Mouse (Mus musculus) erythroblast, embryonic 14.5 days (primary cell): Measurements from ENCODE around the gene Lpcat4. TPM values are rescaled to one million over a fixed set of nuclear protein-coding genes. Genes with fewer than 3 reads are reported as not detected.

Experiments
- H3K27me3 ChIP-seq: 2 replicates; pipeline ENCODE4 v1.6.1; 2012; ENCODE audit warnings: inconsistent platforms; ENCODE audit not compliant: control insufficient read depth
- H3K36me3 ChIP-seq: 2 replicates; pipeline ENCODE4 v1.6.1; 2012; ENCODE audit warnings: mild to moderate bottlenecking, inconsistent platforms; ENCODE audit not compliant: control insufficient read depth
- H3K4me1 ChIP-seq: 2 replicates; pipeline ENCODE4 v1.6.1; 2012; ENCODE audit warnings: inconsistent platforms; ENCODE audit not compliant: control insufficient read depth
- H3K4me3 ChIP-seq: replicated peaks from 2 replicates; pipeline ENCODE3; 2012; ENCODE audit warnings: moderate library complexity, mild to moderate bottlenecking, inconsistent platforms
- H3K9me3 ChIP-seq: 2 replicates; pipeline ENCODE4 v1.6.1; 2012; ENCODE audit warnings: low read length, inconsistent platforms, mixed read lengths; ENCODE audit not compliant: control insufficient read depth
- GATA1 ChIP-seq: IDR thresholded peaks from 2 replicates; pipeline ENCODE4 v1.6.1; 2012; ENCODE audit warnings: low read length, inconsistent platforms, mixed read lengths
- TAL1 ChIP-seq: IDR thresholded peaks from 3 replicates; pipeline ENCODE4 v1.6.1; 2012; ENCODE audit warnings: low read length, inconsistent platforms, mixed read lengths
- polyA plus RNA-seq: library from polyadenylated mRNA; stranded (reverse); fragments of >175 nt; gene quantifications from 2 replicates; pipeline ENCODE4 v1.2.3, GENCODE M21; 2012

Gene Lpcat4
- polyA plus RNA-seq, 1 experiment: 0.11 TPM

DNA sequence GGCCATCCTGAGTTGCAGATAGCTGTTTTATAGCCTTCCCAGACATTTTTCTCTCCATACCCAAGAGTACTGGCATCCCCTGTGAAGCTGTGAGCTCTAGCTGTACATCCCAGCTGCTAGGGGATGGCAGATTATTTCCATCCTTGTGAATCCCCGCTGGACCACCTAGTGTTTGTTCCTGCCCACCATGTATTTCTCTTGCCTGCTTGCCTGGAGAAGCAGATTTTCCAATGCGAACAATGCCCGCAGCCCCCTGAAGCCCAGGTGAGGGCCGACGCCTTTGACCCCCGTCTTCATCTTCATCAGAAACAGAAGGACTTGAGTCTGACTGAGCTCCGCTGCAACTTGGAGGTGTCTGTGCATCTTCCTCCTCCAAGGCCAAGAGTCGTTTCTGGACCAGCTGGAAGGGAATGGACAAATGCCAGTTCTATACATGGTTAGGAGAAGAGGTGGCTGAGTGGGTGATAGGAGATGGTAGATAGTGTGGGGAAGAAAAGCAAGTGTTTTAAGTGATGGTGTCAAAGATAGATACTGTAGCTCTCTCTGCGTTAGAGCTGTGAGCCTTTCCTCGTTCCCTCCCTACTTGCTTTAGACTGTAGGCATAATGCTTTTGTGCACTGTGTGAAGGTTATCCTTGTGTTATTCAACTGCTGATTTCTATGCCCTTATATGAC lies 10.6 kb downstream of the Lpcat4 start:
- H3K4me1 ChIP-seq: no peaks in the 10 kb centered on the region
- H3K27me3 ChIP-seq: no peaks in the 10 kb centered on the region
- no peak overlapping the region for H3K4me3 ChIP-seq
- TF ChIP-seq GATA1: no peak
- H3K36me3 ChIP-seq: no peaks in the 10 kb centered on the region
- H3K9me3 ChIP-seq: no peaks in the 10 kb centered on the region

DNA sequence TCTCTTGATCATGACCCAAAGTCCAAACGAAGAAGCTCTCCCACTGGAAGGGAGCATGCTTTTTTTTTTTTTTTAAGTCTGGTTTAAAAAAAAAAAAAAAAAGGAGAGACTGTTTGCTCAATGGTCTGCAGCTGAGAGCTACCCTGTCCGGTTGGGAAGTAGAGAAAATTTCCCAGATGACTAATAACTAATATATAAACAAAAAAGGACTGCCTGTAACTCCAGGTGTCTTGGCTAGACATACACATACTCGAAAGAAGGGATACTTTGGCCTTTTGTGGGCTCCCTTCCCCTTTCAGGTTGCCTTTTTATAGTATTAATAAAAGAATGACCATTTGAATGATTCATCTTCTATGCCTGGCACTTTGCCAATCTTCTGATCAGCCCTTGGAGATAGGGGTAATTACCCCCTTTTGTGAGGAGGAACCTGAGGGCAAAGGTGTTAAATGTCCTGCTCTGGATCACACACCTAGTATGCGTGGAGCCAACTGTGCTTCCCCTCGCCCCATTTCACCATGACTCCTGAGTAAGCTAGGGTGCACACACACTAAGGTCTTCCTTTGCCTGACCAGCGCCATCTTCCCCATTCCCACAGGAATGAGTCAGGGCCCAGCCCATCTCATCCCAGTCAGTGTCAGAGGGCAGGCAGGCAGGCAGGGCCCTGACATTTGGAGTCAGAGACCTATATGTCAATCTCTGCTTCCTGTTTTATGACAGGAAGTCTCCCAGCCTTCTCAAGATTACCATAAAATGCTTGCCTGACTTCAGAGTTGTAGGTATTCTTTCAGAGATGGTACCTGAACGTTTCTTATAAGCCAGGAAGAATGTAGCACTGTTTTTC lies 15.6 kb downstream of the Lpcat4 start:
- TF ChIP-seq TAL1: no peak
- no peak for TF ChIP-seq GATA1
- H3K9me3 ChIP-seq: no peaks in the 10 kb centered on the region

DNA sequence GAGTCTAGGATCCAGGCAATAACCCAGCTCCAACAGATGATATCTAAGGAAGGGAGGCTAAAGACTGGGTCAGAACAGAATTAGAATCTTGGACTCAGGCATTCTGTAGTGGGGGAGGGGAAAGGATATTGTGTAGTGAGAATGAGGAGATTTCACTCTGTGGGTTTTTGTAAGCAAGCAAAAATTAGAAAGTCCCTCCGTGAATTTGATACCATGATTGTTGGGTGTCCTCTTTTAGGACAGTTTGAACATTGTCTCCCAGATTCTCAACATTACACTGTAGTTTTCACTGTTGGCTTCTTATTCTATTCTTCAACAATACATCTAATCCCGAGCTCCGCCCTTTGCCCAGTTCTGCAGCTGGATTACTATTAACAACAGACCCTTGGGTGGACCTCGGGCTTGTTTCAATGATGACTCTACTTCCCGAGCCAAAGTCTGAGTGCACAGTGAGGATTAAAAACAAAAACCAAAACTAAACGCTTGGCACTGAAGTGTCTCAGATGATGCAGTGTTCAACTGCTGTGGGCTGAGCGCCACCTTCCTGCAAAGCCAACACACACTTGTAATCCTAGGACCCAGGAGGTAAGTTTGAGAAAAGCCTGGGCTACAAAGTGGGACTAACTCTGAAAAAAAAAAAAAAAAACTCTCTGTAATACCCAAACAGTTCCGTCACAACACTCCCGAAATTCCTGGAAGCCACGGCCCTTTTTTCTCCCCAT lies 20.1 kb downstream of the Lpcat4 start, which contains the start of gene Nutm1:
Nutm1 (minus strand) TSS at position 51 of the 722 bp plus-strand sequence.
- Histone ChIP-seq H3K4me1 (peaks cover 29% of the 10 kb centered on the region), H3K36me3 (no peaks in the 10 kb centered on the region), H3K27me3 (no peaks in the 10 kb centered on the region), H3K4me3 (no peak within 1 kb of the TSS), H3K9me3 (no peaks in the 10 kb centered on the region)
- no peak for TF ChIP-seq GATA1
- TF ChIP-seq TAL1: no peak

More for the DNA sequence above, 15.6 kb downstream of the Lpcat4 start:
- no peak overlapping the region for H3K4me3 ChIP-seq
- no peaks in the 10 kb centered on the region for H3K36me3 ChIP-seq
- H3K27me3 ChIP-seq: no peaks in the 10 kb centered on the region
- H3K4me1 ChIP-seq: no peaks in the 10 kb centered on the region

DNA sequence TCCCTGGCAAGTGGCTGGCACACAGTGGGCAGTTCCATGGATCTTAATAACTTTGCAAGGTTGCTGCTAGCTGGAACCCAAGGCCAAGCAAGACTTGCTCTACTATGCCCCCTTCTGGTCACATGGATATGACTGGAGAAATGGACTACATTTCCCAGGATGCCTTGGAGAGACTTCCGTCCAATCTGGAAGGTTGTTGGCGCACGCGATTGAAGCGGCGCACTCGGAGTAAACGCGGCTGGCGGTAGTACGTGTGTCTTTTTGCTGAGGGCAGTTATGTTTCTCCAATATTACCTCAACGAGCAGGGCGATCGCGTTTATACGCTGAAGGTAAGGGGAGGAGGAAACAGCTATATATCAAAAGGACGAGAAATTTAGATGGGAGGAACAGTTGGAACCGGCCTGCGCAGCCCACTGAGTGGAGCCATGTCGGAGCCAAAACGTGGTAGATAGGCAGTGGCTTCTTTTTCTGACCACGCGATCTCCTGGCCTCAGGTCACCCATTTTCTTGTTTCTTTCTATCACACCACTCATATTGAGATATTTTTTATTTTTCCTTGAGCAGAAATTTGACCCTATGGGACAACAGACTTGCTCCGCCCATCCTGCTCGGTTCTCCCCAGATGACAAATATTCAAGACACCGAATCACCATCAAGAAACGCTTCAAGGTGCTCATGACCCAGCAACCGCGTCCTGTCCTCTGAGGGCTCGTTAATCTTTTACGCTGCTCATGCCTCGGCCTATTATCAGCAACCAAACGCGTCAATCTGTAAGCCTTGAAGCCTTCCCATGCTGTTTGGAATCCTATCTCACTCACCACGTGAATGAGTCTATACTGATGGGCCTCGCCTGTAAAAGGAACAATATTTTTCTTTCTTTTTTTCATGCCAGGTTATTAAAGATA lies 22.7 kb downstream of the Lpcat4 start, which contains the start of gene Nop10:
Nop10 (plus strand) TSS at position 179 of the 906 bp plus-strand sequence.
- Histone ChIP-seq H3K36me3 (no peaks in the 10 kb centered on the region), H3K4me3 (peak within 1 kb of the TSS; percentile 92), H3K27me3 (no peaks in the 10 kb centered on the region), H3K4me1 (peaks cover 50% of the 10 kb centered on the region), H3K9me3 (no peaks in the 10 kb centered on the region)
- TF ChIP-seq TAL1 (no peak), GATA1 (no peak)

GRCm38 (mm10) chr2:112262779-112263295 lies 23.6 kb downstream of the Lpcat4 start:
- H3K27me3 ChIP-seq: no peaks in the 10 kb centered on the region
- peak overlapping the region; percentile 92 for H3K4me3 ChIP-seq
- peaks cover 55% of the 10 kb centered on the region for H3K4me1 ChIP-seq
- no peaks in the 10 kb centered on the region for H3K36me3 ChIP-seq
- no peaks in the 10 kb centered on the region for H3K9me3 ChIP-seq
- TF ChIP-seq GATA1: no peak
- TF ChIP-seq TAL1: no peak

- Histone ChIP-seq H3K36me3 (peaks cover 4% of the 10 kb centered on the region), H3K4me3 (no peak overlapping the region), H3K27me3 (no peaks in the 10 kb centered on the region), H3K4me1 (peaks cover 66% of the 10 kb centered on the region), H3K9me3 (no peaks in the 10 kb centered on the region)
- TF ChIP-seq GATA1 (no peak), TAL1 (no peak)
These were observed 25.1 kb downstream of the Lpcat4 start for GRCm38 (mm10) chr2:112264364-112264763.

- Histone ChIP-seq H3K27me3 (no peaks in the 10 kb centered on the region), H3K9me3 (no peaks in the 10 kb centered on the region), H3K4me1 (peaks cover 75% of the 10 kb centered on the region), H3K36me3 (peaks cover 11% of the 10 kb centered on the region), H3K4me3 (peak within 1 kb of the TSS; percentile 100)
- TF ChIP-seq TAL1 (no peak), GATA1 (no peak)
These were observed 26.4 kb downstream of the Lpcat4 start, which contains the start of gene Slc12a6 for GRCm38 (mm10) chr2:112265448-112266241. Gene Slc12a6, plus strand, starts transcription at chr2:112265825.

GRCm38 (mm10) chr2:112266242-112266592 lies 26.9 kb downstream of the Lpcat4 start, which contains the start of gene Gm21985:
Gene Gm21985, plus strand, starts transcription at chr2:112266314.
- Histone ChIP-seq H3K4me1 (peaks cover 76% of the 10 kb centered on the region), H3K4me3 (peak within 1 kb of the TSS; percentile 100)
- peak; percentile 67 for TF ChIP-seq GATA1
- no peak for TF ChIP-seq TAL1

More at GRCm38 (mm10) chr2:112266242-112266592, 26.9 kb downstream of the Lpcat4 start, which contains the start of gene Gm21985:
- no peaks in the 10 kb centered on the region for H3K9me3 ChIP-seq
- H3K36me3 ChIP-seq: peaks cover 13% of the 10 kb centered on the region
- H3K27me3 ChIP-seq: no peaks in the 10 kb centered on the region
